Mouse (Mus musculus) T-helper 1 cell (primary cell): ENCODE measurements around the gene Arid4b.

Source experiments
- in situ Hi-C: fragments of 300-600 bp; cut with MboI, MseI; formaldehyde crosslinking; loops from one replicate; pipeline ENCODE4 v1.15.1; 2025; ENCODE audit warnings: high pct_unique_total_duplicates

Arid4b gene

DNA sequence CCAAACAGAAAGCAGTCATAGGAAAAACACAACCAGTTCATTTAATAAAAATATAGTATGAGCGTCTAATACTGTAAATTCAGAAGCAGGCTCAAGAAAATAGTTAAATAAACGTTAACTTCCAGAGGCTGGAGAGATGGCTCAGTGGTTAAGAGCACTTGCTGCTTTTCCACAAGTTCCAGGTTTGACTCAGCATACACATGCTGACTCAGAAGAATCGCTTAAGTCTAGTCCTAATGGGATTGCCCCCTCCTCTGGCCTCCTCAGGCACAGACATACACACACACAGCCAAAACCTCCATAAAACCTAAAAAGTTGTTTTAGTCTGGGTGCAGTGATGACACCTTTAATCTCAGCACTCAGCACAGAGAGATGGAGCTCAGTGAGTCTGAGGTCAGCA lies 6.2 kb upstream of the Arid4b start:
- in situ Hi-C loops: loop anchor here (5.0 kb wide), 1 partner anchor 104 kb away; the partner anchor contains the start of gene B3galnt2

DNA sequence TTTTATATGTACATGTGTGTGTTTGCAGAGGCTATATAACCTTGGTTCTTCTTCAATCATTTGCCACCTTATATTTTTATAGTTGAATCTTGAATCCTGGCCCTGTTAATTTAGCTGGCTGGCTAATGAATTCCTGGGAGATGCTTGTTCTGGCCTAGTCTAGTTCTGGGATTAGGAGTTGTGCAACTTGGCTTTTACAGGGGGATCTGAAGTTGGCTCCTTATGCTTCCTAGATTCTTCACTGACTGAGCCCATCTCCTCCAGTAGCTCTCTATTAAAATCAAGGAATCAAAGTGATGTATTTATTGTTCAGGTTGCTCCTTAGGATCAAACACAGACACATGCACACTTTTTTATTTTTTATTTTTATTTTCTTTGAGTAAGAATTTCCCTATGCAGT lies 3.5 kb upstream of the Arid4b start:
- in situ Hi-C loops: loop anchor here (5.0 kb wide), 1 partner anchor 107 kb away; the partner anchor contains the start of gene B3galnt2

DNA sequence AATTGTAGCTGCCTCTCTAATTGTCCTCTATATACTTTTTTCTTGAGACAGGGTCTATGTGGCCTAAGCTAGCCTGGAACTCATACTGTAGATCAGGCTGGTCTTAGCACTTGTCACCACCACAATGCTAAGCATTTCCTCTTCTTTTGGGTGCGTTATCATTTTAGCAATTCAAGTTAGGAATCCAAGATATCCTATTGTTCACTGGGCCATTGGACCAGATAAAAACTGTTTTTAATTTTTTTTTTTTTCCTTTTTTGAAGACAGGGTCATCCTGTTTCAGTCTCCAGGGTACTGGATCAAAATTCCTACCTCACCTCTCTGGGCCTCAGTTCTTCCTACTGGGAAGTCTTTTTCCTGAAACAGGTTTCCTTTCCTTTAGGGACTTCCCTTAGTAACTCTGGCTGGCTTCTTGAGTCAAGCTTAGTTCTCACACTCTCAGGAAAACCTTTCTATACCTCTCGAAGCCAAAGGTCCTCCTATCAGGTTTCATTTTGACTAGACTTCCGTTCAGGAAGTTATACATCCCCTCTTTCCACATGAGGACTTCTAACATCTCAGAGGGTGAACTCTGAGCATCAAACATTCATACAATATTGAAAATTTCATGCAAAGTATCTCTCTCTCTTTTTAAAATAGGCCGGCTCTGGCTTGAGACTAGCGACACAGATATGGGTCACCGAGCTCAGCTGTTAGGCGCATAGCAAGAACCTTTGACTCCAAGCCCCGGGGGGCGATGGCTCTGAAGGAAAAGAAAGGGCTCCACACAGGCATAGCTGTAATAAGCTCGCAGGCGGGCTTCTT lies 621 bp upstream of the Arid4b start:
- in situ Hi-C loops: no loop called here

DNA sequence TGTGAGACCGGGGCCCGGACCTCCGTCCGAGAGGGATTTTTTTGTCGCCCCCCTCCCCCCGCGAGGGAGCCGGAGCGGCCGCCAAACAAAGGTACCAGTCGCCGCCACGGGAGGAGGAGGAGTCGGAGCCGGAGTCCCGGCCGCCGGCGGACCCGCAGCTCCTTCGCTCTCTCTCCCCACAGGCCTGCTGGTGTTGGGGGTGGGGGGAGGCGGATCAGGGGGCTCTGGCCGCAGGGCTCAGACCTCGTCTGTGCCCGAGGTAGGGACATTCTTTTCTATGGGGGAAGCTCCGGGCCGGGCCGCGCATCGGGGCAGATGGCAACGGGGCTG lies 875 bp downstream of the Arid4b start:
- in situ Hi-C loops: no loop called here

DNA sequence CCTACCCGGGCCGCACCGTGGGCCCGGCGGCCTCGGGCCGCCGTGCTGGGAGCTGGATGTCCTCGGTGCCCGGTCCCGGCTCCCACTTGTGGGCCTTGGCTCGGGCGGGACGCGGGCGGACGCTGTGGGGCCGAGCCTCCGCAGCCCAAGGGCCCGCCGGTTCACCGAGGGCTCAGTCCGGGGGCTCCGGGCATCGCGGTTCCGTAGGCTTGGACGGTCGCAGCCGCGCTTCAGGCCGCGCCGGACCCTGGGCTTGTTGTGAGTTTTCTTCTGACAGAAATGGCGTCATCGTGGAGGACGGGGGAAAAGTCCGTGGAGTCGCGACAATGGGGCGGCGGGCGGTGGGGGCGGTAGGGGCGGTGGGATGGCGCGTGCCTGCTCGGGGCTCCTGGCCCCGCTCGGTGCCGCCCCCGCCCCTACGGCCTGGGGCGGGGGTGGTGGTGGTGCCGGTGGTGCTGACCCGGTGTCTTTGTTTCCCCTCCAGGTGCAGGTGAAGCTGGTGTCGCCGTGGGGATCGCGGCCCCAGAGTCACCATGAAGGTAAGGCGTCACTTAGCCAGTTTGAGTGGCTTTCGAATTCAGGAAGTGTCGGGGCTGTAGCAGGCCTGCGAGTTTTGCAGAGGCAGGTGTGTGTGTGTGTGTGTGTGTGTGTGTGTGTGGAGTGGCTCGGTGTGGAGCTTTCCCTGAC lies 1.5 kb downstream of the Arid4b start:
- in situ Hi-C loops: no loop called here

DNA sequence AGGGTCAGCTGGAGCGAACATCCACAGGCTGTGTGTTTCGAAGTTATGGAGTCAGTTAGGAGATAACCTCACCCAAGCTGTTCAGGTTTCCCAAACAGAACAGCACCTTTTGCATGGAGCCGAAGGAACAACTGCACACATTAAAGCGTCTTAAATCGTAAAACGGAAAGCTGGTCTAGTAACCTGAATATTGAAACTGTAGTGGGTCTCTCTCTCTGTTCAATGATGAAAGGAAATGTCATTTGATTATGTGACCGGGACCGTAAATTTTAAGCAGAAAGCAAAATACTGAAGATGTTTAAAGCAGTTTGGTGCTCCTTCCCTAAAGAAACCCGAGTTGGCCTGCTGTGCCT lies 2.0 kb downstream of the Arid4b start:
- in situ Hi-C loops: no loop called here

DNA sequence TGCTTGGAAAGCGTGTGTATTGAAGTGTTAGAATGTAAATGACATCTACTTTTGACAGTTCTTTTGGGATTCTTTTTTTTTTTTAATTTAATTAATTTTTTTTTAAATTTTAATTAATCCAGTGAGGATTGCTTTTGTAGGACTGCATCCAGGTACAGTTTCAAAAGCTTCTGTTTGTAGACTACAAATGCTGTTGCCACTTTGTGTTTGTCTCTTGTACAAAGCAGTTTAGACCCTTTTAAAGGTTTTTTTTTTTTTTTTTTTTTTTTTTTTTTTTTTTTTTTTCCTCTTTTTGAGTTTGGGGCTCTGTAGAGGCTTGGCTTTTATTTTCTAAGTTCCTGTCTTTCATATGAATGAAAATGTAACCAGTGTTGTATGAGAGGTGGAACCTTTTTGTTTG lies 2.7 kb downstream of the Arid4b start:
- in situ Hi-C loops: no loop called here

DNA sequence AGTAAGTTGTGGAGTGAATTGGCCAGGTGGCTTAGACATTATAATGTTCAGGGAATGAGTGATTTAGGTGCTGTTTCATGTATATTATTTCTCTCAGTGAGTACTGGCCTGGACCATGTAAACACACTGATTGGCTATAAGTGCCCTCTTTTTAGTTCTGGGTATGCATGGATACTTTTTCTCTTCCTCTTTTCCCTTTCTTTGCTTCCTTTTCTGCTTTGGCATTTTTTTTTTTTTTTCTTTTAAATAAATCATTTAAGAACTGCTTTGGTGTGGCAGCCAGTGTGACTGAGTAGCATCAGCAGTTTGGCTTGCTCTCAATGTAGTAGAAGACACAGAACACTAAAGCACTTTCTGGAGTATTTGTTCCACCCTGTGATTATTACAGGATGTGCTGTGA lies 5.0 kb downstream of the Arid4b start:
- in situ Hi-C loops: no loop called here

DNA sequence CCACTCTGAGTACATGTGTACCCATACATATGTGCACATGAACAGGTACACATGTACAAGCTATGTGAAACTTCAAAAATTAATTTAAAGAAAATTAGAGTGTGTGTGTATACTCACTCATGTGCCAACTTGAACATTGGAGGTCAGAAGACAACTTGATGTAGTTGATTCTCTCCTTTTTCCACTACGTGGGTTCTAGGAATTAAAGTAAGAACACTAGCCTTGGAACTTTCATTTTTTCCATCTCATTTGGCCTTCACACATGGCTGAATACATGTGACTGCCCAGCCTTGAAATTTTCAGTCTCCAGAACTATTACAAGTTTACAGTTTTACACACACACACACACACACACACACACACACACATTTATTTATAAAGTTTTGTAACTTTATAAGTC lies 6.3 kb downstream of the Arid4b start:
- in situ Hi-C loops: no loop called here

DNA sequence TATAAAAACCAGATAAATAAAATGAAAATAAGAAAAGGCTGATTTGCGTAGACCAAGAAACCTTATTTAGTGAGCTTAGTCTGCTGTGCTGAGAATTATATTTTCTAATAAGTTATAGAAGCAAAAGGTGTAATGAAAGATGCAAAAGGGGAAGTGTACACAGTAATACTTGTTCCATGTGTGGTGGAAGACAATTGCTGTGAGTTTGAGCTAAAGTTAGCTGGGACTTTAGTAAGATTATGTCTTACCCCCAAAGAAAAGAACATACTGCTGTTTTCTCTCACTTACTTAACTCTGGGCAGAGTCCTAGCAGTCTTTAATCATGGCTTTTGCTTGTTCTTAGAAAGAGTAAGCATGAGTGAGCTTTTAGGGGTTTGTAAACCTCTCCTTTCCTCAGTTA lies 11.3 kb downstream of the Arid4b start:
- in situ Hi-C loops: no loop called here

DNA sequence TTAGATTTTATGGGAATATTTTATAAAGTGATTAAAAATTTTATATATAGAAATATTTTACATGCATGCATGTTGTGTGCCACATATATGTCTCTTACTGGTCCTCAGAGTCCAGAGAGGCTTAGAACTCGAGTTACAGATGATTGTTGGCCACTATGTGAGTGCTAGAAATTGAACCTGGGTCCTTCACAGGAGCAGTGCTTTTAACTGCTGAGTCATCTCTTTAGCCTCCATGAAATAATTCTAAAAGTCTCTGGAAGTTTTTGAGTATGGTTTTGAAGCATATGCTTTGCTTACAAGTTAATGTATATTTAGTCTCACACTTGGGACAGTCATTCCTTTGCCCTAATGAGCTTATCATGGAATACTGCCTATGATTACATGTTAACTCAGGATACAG lies 12.3 kb downstream of the Arid4b start:
- in situ Hi-C loops: no loop called here

DNA sequence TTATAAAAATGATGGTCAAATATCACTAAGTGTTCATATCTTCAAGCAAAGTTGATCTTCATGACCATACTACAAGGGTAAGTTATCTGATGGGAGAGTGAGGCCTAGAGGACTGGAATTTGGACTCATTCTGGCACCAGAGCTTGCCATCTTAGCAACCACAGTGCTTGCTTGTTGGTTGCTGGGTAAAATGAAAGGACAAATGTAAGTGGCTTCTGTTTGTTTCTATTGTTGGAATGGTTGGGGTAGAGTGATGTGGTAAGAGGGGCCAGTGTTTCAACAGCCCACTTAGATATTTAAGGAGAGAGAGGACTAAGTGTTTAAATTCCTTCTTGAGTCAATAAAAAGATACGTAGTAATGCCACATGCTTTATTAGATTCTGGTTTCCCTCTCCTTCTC lies 25.6 kb downstream of the Arid4b start:
- in situ Hi-C loops: no loop called here

DNA sequence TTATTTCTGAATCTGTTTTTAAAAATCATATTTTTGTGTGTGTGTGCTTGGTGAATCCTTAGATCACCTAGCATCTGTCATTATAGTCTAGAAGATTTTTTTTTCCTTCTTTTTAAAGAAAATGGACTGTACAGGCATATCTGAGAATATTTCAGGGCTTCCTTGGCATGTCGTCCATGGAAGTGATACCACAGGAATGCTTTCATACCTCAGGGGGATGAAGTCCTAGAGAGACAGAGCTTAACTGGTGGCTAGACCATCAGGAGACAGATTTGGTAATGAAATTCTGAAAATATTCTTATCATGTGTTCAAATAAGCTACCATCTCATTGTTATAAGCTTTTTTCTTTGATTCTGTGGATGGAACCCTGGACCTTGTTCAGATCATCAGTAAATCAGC lies 40.0 kb downstream of the Arid4b start:
- in situ Hi-C loops: no loop called here

DNA sequence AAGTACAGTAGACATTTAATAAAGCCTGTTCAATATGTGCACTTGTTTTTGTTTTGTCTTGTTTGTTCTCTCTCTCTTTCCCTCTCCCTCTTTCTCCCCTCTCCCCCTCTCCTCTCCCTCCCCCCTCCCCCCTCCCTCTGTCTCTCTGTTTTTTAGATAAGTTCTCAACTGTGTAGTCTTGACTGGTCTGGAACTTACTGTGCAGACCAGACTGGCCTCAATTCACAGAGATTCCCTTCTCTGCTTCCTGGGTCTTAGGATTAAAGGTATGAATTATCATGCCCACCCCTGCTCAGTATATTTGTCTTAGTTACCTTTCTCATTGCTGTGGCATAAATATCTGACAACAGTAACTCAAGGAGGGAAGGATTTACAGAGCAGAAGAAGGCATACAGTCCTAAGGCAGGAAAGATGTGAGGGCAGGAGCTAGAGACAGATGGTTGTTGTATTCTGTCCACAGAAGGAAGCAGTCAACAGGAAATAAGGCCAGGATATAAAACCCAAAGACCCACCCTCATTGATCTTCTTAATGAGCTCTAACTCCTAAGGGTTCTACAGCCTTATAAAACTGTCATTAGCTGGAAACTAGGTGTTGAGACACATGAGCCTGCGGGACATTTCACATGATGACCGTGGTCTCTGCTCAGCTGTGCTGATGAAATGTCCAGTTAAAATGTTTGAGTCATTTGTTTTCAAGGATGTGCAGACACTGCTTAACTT lies 47.3 kb downstream of the Arid4b start:
- in situ Hi-C loops: no loop called here

DNA sequence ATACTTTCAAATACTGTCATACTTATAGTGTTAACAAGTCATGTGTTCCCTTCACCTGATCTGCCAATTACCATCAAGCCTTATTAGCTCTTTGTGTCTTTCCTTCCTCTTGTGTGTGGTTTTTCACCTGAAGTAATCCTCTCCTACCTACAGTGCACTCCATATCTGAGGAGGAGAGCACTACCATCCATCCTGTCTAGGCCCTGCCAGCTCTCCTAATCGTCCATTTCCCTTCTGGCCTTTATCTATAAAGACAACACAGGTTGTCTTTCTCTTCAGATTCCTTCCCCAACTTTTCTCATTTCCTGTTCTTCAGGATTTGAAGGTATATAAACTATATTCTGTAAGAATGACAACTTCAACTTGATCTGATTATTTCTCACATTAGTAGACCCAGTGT lies 48.1 kb downstream of the Arid4b start:
- in situ Hi-C loops: no loop called here

DNA sequence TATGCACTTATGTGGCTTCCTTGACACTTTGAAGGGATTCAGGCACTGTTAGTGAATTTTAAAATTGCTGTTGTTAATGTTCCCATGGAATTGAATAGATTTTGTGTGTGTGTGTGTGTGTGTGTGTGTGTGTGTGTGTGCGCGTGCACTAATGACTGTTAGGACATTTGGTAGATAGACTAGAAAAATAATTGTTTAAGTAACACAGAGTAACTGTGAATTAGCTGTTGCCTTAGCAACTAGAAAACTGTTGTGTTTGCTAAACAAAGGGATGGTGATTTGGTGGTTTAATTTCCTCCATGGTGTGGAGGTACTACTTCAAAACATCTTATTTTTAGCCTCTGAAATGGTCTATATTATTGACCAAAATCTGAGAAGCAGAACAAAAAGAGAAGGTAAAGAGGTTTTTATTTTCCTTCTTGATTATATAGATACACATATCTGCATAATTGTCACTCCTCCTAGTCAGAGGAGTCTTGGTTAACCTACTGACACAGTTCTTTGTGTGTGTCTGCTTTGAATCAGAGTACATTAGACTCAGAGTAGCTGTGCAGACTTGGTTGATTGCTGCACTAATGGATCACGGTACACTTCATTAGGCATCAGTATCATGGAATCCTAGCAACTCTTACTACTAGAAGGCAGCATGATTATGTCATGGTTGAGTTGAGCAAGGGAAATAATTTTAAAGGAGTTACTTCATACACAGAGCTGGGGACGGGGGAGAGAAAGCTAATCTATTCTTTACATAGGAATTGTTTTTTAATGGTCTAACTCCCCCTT lies 50.9 kb downstream of the Arid4b start:
- in situ Hi-C loops: no loop called here

DNA sequence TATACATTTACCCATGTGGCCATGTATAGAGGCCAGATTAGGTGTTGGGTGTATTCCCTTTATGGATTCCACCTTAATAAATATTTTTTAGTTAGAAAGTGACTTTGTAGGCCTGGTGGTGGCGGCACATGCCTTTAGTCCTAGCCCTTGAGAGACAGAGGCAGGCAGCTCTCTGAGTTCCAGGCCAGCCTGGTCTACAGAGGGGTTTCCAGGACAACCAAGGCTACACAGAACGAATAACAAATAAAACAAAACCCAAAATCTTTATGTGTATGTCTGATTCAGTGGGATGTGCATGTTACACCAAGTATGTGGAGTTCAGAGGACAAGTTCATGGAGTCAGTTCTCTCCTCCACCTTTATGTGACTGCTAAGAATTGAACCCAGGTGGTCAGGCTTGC lies 52.8 kb downstream of the Arid4b start:
- in situ Hi-C loops: loop anchor here (5.0 kb wide), 1 partner anchor 239 kb away; no protein-coding TSS in a partner anchor

DNA sequence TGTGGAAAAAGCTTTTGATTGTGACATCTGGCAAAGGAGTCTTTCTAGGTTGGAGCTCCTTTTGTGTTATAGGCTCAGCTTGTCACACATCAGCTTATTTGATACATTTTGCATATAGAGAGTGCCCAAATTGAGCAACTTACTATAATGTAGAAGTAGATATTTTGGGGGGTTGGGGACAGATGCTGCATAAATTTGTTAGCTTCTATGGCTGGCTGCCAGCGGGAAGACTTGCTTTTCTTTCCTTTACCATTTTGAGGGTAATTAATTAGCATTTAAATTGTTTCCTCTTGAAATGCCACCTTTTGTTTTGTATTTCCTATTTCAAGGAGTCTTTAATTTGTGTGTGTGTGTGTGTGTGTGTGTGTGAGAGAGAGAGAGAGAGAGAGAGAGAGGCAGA lies 68.6 kb downstream of the Arid4b start:
- in situ Hi-C loops: no loop called here

DNA sequence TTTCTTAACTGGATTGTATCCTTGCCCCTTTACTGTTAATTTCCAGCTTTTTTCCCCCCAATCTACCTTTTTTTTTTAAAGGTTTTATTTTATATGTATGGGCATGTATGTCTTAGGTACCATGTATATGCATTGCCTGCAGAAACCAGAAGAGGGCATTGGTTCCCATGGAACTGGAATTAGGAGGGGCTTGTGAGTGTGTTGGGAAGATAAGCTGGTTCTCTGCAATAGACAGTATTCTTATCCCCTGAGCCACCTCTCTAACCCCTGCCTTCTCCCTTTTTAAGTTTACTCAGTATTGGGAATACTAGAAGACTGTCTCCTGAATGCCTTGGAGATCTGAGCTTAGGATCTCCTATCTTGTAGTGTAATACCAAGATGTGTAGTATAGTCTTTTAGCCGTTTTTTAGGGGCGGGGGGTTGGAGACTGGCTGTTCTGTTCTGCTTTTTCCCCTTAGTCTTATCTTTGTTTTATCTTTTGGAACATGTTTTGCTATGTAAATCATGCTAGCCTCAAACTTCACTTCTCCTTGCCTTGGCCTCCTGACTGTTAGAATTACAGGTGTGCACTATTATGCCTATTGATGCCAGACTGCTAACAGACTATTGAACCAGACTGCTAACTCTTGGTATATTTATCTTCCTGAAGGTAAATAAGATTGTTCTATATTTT lies 79.4 kb downstream of the Arid4b start:
- in situ Hi-C loops: no loop called here

DNA sequence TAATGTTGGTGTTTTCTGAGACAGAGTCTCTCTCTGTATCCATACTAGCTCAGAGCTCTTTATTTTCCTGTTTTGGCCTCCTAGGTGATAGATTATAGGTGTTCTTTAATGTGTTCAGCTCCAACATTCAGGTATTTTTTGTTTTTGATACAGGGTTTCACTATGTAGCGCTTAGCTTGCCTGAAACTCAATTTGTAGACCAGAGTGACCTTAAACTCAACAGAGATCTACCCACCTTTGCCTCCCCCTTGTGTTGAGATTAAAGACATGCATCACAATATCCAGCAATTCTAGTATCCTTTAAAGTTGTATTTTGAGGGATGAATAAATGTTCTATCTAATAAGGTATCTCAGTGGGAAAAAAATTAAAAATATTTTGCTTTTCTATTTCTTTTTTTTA lies 115.0 kb downstream of the Arid4b start:
- in situ Hi-C loops: loop anchor here (25.0 kb wide), 1 partner anchor 434 kb away; the partner anchor contains the start of genes Mrpl32 and Psma2

DNA sequence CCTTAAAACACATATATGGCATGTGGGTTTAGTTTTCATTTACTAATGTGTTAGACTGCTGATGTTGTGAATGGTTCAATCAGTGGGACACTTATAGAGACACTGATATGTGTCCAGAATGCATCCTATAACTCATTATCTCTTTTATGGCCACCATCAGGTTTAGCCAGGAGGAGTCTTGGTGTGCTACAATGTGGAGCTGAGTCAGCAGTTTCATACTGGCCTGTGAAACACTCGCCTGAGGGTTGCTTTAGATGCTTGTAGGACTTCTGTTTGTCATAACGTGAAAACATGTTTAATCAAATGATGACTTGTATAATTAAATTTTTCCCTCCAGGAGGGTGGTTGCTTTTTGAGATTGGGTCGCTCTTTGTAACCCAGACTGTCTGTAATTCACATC lies 116.6 kb downstream of the Arid4b start:
- in situ Hi-C loops: loop anchor here (25.0 kb wide), 1 partner anchor 433 kb away; the partner anchor contains the start of genes Mrpl32 and Psma2
